Mouse (Mus musculus) thymus, adult 2 months (tissue): ENCODE measurements around the gene Fbxl18. TPM values are rescaled to one million over a fixed set of nuclear protein-coding genes. Genes with fewer than 3 reads are reported as not detected.

Source experiments
- DNase-seq: peaks from one replicate; pipeline ENCODE4 v3.0.0; 2021
- H3K27ac ChIP-seq: fragments of 200-500 bp; 2 replicates; pipeline ENCODE4 v1.5.1; 2012; ENCODE audit warnings: low read length, control low read depth; ENCODE audit not compliant: control insufficient read depth, insufficient read depth
- H3K27me3 ChIP-seq: fragments of 200-500 bp; 2 replicates; pipeline ENCODE4 v1.6.1; 2012; ENCODE audit warnings: mild to moderate bottlenecking, low read length, moderate library complexity, mixed read lengths; ENCODE audit not compliant: control insufficient read depth, insufficient read depth
- H3K36me3 ChIP-seq: fragments of 200-500 bp; 2 replicates; pipeline ENCODE4 v1.6.1; 2012; ENCODE audit warnings: mild to moderate bottlenecking, low read length, moderate library complexity; ENCODE audit not compliant: control insufficient read depth, insufficient read depth
- H3K4me1 ChIP-seq: fragments of 200-500 bp; replicated peaks from 2 replicates; pipeline ENCODE4 v1.6.1; 2012; ENCODE audit warnings: low read length; ENCODE audit not compliant: control insufficient read depth, insufficient read depth
- H3K4me3 ChIP-seq: fragments of 200-500 bp; 2 replicates; pipeline ENCODE4 v1.5.1; 2012; ENCODE audit warnings: mild to moderate bottlenecking, low read length, control low read depth, moderate library complexity; ENCODE audit not compliant: control insufficient read depth, insufficient read depth
- CTCF ChIP-seq: fragments of 200-500 bp; IDR thresholded peaks from 2 replicates; pipeline ENCODE4 v1.5.1; 2012; ENCODE audit warnings: mild to moderate bottlenecking, control low read depth, low read length, moderate library complexity, borderline replicate concordance; ENCODE audit not compliant: control insufficient read depth, poor library complexity, insufficient read depth; ENCODE audit errors: extremely low read depth
- POLR2A ChIP-seq: fragments of 200-500 bp; IDR thresholded peaks from 2 replicates; pipeline ENCODE4 v1.6.1; 2012; ENCODE audit warnings: mild to moderate bottlenecking, low read length, control low read depth, moderate library complexity; ENCODE audit not compliant: control insufficient read depth, poor library complexity, insufficient read depth; ENCODE audit errors: extremely low read depth
- WGBS: fragments of 180-500 bp; shearing (Covaris S2); methylation state at CpG from one replicate; pipeline ENCODE4 v1.1.7; 2018; 5-methylcytosine and 5-hydroxymethylcytosine counted together
- polyA plus RNA-seq: library from polyadenylated mRNA; depleted of rRNA; stranded (reverse); fragments of >200 nt; gene quantifications from 2 replicates; pipeline ENCODE4 v1.2.3, GENCODE M21; 2012; rRNA removed

The Fbxl18 gene
- polyA plus RNA-seq, 1 experiment = 25.8 TPM

DNA sequence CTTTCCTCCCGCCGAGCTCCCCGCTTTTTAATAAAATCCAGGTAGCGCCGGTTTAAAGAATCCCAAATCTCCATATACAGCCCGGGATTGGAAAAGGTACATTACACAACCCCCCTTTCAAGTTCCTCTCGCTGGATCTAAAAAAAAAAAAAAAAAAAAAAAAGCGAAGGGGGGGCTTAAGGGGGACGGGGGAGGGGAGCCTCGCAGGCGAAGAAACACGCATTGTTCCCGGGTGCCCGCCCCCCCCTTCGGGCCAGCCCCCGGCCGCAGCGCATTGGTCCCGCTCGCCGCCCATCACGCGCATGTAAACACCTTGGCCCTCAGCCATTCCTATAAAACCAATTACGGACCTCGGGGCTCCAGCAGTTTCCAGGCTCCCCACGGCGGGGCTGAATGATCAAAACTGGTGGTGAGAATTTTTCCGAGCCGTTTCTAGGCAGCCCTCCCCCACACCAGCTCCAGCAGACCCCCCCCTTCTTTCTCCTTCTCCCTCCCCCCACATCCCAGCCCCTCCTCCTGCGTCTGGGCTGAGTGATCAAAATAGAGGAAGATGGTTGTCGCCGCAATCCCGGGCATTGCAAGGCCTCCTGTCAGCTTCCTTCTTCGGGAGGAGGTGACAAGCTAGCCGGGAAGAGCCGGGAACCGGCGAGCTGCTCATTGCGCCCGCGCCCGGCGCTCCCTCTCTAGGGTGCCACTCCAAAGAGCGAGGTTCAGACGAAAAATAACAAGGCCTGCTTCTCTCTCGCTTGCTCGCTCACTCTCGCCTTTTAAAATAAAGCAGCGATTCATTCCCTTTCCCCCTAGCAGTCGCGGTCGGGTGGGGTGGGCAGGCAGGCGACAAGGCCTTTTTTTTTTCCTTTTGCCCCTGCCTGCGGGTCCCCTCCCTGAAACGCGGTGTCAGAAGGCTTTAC lies 77.4 kb downstream of the Fbxl18 start, which contains the start of gene Tnrc18:
TSS of gene Tnrc18 (minus strand) at position 139 of the 911 bp plus-strand sequence.
- H3K36me3 ChIP-seq = no peaks in the 10 kb centered on the region
- peaks cover 46% of the 10 kb centered on the region for H3K27me3 ChIP-seq
- under 1% methylated on average over 55 of the region's 56 CpGs for WGBS
- peaks cover 18% of the 10 kb centered on the region for H3K4me1 ChIP-seq
- peak within 1 kb of the TSS; percentile 60; the same call in 1 of the 2 replicates for H3K27ac ChIP-seq
- peak within 1 kb of the TSS; percentile 52 for H3K4me3 ChIP-seq
- no peak for TF ChIP-seq CTCF
- TF ChIP-seq POLR2A = no peak
- DNase-seq = peak; percentile 46

Other genes starting within 250 kb of the Fbxl18 start
- 1.2 and 1.5 TPM in 2 replicates for gene Slc29a4, start 202.9 kb downstream of the Fbxl18 start, polyA plus RNA-seq
- 48.6 and 56.9 TPM in 2 replicates for gene Tnrc18, start 77.8 kb downstream of the Fbxl18 start, polyA plus RNA-seq
- gene Actb, start 11.3 kb upstream of the Fbxl18 start, polyA plus RNA-seq = 6,903 and 9,637 TPM in 2 replicates
- gene Fscn1, start 64.9 kb upstream of the Fbxl18 start, polyA plus RNA-seq = 148 and 157 TPM in 2 replicates
- gene Rnf216, start 217.6 kb upstream of the Fbxl18 start, polyA plus RNA-seq = 16.1 and 17.6 TPM in 2 replicates